Mouse (Mus musculus) embryonic facial prominence, embryonic 14.5 days (tissue): ENCODE data around the gene Dglucy. TPM values are rescaled to one million over a fixed set of nuclear protein-coding genes. Genes with fewer than 3 reads are reported as not detected.
A peak's percentile ranks its signal among the peaks of the same experiment; 100 is the strongest.

Source experiments
- ATAC-seq: fragments of 200-750 bp; cut with Nextera tagmentation; 2 replicates; pipeline ENCODE4 v1.8.0; 2017; ENCODE audit warnings: low read depth, moderate number of reproducible peaks, moderate TSS enrichment
- DNase-seq: peaks from one replicate; pipeline ENCODE4 v3.0.0-alpha.2; 2015; ENCODE audit warnings: low spot score
- H3K27ac ChIP-seq: fragments of 300-500 bp; sonication (generic); replicated peaks from 2 replicates; pipeline ENCODE4 v1.5.1; 2014; ENCODE audit warnings: low read depth, mild to moderate bottlenecking, low read length, moderate library complexity
- H3K27me3 ChIP-seq: fragments of 300-500 bp; sonication (generic); replicated peaks from 2 replicates; pipeline ENCODE4 v1.6.1; 2014; ENCODE audit warnings: low read length; ENCODE audit not compliant: control insufficient read depth, insufficient read depth
- H3K36me3 ChIP-seq: fragments of 300-500 bp; sonication (generic); 2 replicates; pipeline ENCODE4 v1.6.1; 2014; ENCODE audit warnings: low read length, mixed read lengths; ENCODE audit not compliant: control insufficient read depth, insufficient read depth
- H3K4me1 ChIP-seq: fragments of 300-500 bp; sonication (generic); 2 replicates; pipeline ENCODE4 v1.6.1; 2014; ENCODE audit warnings: antibody characterized with exemption, low read length; ENCODE audit not compliant: control insufficient read depth, insufficient read depth
- H3K4me2 ChIP-seq: fragments of 300-500 bp; sonication (generic); 2 replicates; pipeline ENCODE4 v1.6.1; 2014; ENCODE audit warnings: low read depth, mild to moderate bottlenecking, low read length, moderate library complexity, mixed read lengths
- H3K4me3 ChIP-seq: fragments of 300-500 bp; sonication (generic); 2 replicates; pipeline ENCODE4 v1.5.1; 2014; ENCODE audit warnings: low read depth, mild to moderate bottlenecking, low read length
- H3K9ac ChIP-seq: fragments of 300-500 bp; sonication (generic); 2 replicates; pipeline ENCODE4 v1.6.1; 2014; ENCODE audit warnings: low read depth, mild to moderate bottlenecking, low read length, moderate library complexity, mixed read lengths
- H3K9me3 ChIP-seq: fragments of 300-500 bp; sonication (generic); 2 replicates; pipeline ENCODE4 v1.6.1; 2016; ENCODE audit warnings: low read length; ENCODE audit not compliant: control insufficient read depth
- WGBS: fragments of 180-500 bp; shearing (Covaris S2); extraction: QIAGEN DNeasy Blood & Tissue Kit; methylation state at CpG from one replicate; pipeline ENCODE4 v1.1.7; 2014; 5-methylcytosine and 5-hydroxymethylcytosine counted together
- polyA plus RNA-seq: library from polyadenylated mRNA; unstranded; fragments of >200 nt; fragmentation: Nextera tagmentation; extraction: Ambion mirVana; gene quantifications from 2 replicates; pipeline ENCODE4 v1.2.1, GENCODE M21; 2014

The Dglucy gene
- polyA plus RNA-seq, 1 experiment from 2014 or later, result 4.9 TPM

GRCm38 (mm10) chr12:100925644-100926619, 147.1 kb downstream of the Dglucy start:
- Histone ChIP-seq H3K9me3 (no peaks in the 10 kb centered on the region), H3K4me3 (no peak overlapping the region), H3K27me3 (no peaks in the 10 kb centered on the region), H3K36me3 (peaks cover 6% of the 10 kb centered on the region; the same call in 1 of the 2 replicates), H3K9ac (no peak overlapping the region), H3K4me1 (no peaks in the 10 kb centered on the region), H3K4me2 (no peak overlapping the region), H3K27ac (no peak overlapping the region)
- WGBS, result 68% methylated on average over 14 of the region's 14 CpGs
- DNase-seq (peak; percentile 87), ATAC-seq (peak; percentile 71; the same call in 1 of the 2 replicates)

DNA sequence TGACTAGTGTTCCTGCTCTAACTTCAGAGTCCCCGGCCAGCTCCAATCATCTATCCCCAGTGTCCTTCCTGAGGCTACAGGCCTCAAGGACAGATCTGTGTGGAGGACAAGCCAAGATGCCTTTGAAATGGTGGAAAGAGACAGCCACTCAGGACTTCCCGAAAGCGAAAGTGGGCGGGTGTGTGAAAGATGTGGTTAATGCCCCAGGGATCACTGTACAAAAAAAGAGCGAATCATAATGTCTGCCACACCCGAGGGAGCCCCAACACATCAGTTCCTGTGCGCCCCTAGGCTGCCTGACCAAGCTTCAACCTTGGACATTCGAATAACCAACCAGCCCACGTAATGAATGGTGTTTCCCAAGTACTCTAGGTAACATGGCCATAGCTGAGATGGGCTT, 149.4 kb downstream of the Dglucy start:
- H3K4me3 ChIP-seq, result no peak overlapping the region
- no peaks in the 10 kb centered on the region for H3K27me3 ChIP-seq
- ATAC-seq (no peak), DNase-seq (no peak)
- peaks cover 6% of the 10 kb centered on the region; the same call in 1 of the 2 replicates for H3K36me3 ChIP-seq
- WGBS, result 82% methylated on average over 9 of the region's 9 CpGs
- no peak overlapping the region for H3K9ac ChIP-seq
- no peaks in the 10 kb centered on the region for H3K9me3 ChIP-seq
- no peak overlapping the region for H3K27ac ChIP-seq
- no peak overlapping the region for H3K4me2 ChIP-seq
- H3K4me1 ChIP-seq, result no peaks in the 10 kb centered on the region

DNA sequence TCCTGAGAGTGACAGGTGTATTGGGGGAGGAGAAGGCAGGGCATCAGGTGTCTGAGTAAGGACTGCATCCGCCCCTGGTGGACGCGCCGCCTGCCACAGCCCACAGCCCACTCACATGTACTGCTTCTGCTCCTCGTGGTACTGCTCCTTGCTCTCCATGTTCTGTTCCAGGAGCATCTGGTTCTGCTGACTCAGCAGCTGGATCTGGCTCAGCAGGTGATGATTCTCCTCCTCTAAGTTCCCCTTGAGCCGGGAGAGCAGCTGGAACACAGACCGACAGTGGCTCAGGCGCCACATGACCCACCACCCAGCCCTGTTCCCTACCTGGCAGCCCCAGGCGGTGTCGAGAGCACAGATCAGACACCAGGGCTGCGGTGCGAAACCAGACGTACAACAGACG, 152.8 kb downstream of the Dglucy start:
- Histone ChIP-seq H3K36me3 (peaks cover 6% of the 10 kb centered on the region; the same call in 1 of the 2 replicates), H3K4me1 (no peaks in the 10 kb centered on the region), H3K27me3 (no peaks in the 10 kb centered on the region), H3K9me3 (no peaks in the 10 kb centered on the region), H3K27ac (no peak overlapping the region), H3K4me2 (no peak overlapping the region), H3K9ac (no peak overlapping the region), H3K4me3 (no peak overlapping the region)
- ATAC-seq, result no peak
- 90% methylated on average over 14 of the region's 14 CpGs for WGBS
- no peak for DNase-seq

DNA sequence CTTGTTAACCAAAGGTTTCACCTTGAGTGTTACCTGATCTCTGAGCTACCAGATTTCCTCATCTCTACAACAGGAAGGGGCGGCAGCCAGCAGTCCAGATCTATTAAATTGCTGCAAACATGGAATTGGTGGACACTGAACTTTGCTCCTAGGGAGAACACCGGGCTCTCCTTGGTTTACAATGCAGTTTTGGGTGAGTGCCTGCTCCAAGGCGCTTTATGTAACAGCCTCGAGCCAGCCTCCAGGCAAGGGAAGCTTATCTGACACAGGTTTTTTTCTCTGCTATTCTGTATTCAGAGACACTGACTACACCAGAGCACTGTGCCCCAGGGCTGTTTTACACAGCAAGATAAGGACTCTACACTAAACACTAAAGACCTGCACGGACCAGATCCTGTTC, 155.9 kb downstream of the Dglucy start:
- H3K9me3 ChIP-seq, result no peaks in the 10 kb centered on the region
- no peaks in the 10 kb centered on the region for H3K27me3 ChIP-seq
- WGBS, result 64% methylated on average over 5 of the region's 5 CpGs
- H3K4me1 ChIP-seq, result no peaks in the 10 kb centered on the region
- DNase-seq (no peak), ATAC-seq (no peak)
- H3K27ac ChIP-seq, result no peak overlapping the region
- no peak overlapping the region for H3K9ac ChIP-seq
- H3K36me3 ChIP-seq, result no peaks in the 10 kb centered on the region
- no peak overlapping the region for H3K4me3 ChIP-seq
- no peak overlapping the region for H3K4me2 ChIP-seq

DNA sequence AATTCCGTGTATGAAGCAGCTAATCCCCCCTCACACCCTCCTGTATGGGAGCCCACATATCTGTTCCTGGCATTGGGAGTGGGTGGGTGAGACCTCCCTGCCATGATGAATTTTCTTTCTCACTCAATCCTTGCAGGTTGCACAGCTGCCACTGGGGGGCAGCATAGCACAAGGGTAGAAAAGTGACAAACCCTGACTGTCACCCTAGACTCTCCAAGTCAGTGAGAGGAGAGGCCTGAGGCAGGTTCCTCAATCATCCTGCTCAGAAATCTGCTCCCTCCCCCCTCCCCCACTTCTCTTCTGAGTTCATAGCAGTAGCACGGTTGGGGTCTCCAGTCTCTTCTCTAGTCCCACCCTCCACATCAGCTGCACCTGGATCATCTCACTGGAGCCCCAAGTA, 157.3 kb downstream of the Dglucy start:
- no peak overlapping the region for H3K9ac ChIP-seq
- no peaks in the 10 kb centered on the region for H3K9me3 ChIP-seq
- H3K27ac ChIP-seq, result no peak overlapping the region
- DNase-seq (peak; percentile 75), ATAC-seq (peak; percentile 13; the same call in 1 of the 2 replicates)
- WGBS, result 13% methylated on average over 2 of the region's 2 CpGs
- H3K36me3 ChIP-seq, result no peaks in the 10 kb centered on the region
- H3K4me2 ChIP-seq, result no peak overlapping the region
- no peaks in the 10 kb centered on the region for H3K27me3 ChIP-seq
- no peak overlapping the region for H3K4me3 ChIP-seq
- no peaks in the 10 kb centered on the region for H3K4me1 ChIP-seq

GRCm38 (mm10) chr12:100936737-100937136, 157.9 kb downstream of the Dglucy start:
- H3K9ac ChIP-seq, result no peak overlapping the region
- 77% methylated on average over 4 of the region's 4 CpGs for whole genome bisulfite sequencing
- DNase-seq (no peak), ATAC-seq (no peak)
- no peak overlapping the region for H3K4me3 ChIP-seq
- no peak overlapping the region for H3K27ac ChIP-seq
- no peaks in the 10 kb centered on the region for H3K36me3 ChIP-seq
- H3K27me3 ChIP-seq, result no peaks in the 10 kb centered on the region
- no peaks in the 10 kb centered on the region for H3K4me1 ChIP-seq
- H3K4me2 ChIP-seq, result no peak overlapping the region
- H3K9me3 ChIP-seq, result no peaks in the 10 kb centered on the region

- Histone ChIP-seq H3K27ac (peak overlapping the region; percentile 68), H3K9me3 (no peaks in the 10 kb centered on the region), H3K27me3 (no peaks in the 10 kb centered on the region), H3K4me1 (no peaks in the 10 kb centered on the region), H3K36me3 (no peaks in the 10 kb centered on the region), H3K9ac (no peak overlapping the region), H3K4me2 (no peak overlapping the region), H3K4me3 (no peak overlapping the region)
- ATAC-seq (peak; percentile 64), DNase-seq (peak; percentile 63)
- WGBS, result 65% methylated on average over 19 of the region's 21 CpGs
Observed at GRCm38 (mm10) chr12:100937441-100938360, 158.8 kb downstream of the Dglucy start.

GRCm38 (mm10) chr12:100941361-100941760, 162.5 kb downstream of the Dglucy start:
- DNase-seq (no peak), ATAC-seq (no peak)
- Histone ChIP-seq H3K27me3 (no peaks in the 10 kb centered on the region), H3K27ac (no peak overlapping the region), H3K4me1 (no peaks in the 10 kb centered on the region), H3K4me2 (no peak overlapping the region), H3K9me3 (no peaks in the 10 kb centered on the region), H3K36me3 (no peaks in the 10 kb centered on the region), H3K4me3 (no peak overlapping the region), H3K9ac (no peak overlapping the region)
- WGBS, result 84% methylated on average over 3 of the region's 3 CpGs
